Mouse (Mus musculus): ENCODE results near the gene Cep104.

DNA sequence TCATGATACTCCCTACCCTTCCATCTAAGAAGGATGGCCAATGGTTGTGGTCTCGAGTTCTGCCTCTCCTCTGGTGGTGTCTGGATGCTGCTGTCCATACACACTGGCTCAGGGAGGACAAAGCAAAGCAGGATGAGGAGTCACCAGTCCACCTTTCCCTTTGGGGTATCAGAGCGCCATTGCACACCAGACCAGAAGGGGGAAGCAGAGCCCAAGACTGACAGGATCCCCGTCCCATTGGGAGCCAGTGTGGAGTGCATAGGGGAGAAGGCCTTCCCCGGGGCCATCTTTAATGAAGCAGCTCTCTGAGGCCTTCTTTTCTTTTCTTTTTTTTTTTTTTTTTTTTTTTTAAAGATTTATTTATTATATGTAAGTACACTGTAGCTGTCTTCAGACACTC, 78.1 kb downstream of the Cep104 start:
- no peak for TF ChIP-seq MAX (IDR thresholded peaks at IDR 0.05)
- no peak for TF ChIP-seq CTCF (IDR thresholded peaks at IDR 0.05; ENCODE audit: control insufficient read depth, insufficient read depth, insufficient read length)
- TF ChIP-seq FOSL1 (IDR thresholded peaks at IDR 0.05; ENCODE audit: insufficient read depth, low read length, poor library complexity, severe bottlenecking): no peak
